Mouse (Mus musculus) thymus, adult 2 months (tissue): ENCODE results near the gene Olfr715b. TPM values are rescaled to one million over a fixed set of nuclear protein-coding genes. Genes with fewer than 3 reads are reported as not detected.
"Not testable (repeated sequence)": the region's sequence is repeated elsewhere in the genome, so short reads cannot be mapped to it uniquely, and the experiment has no call there.

ENCODE experiments used
- DNase-seq: peaks from one replicate; pipeline ENCODE4 v3.0.0; 2021
- H3K27ac ChIP-seq: fragments of 200-500 bp; 2 replicates; pipeline ENCODE4 v1.5.1; 2012; ENCODE audit warnings: low read length, control low read depth; ENCODE audit not compliant: control insufficient read depth, insufficient read depth
- H3K27me3 ChIP-seq: fragments of 200-500 bp; 2 replicates; pipeline ENCODE4 v1.6.1; 2012; ENCODE audit warnings: mild to moderate bottlenecking, low read length, moderate library complexity, mixed read lengths; ENCODE audit not compliant: control insufficient read depth, insufficient read depth
- H3K36me3 ChIP-seq: fragments of 200-500 bp; 2 replicates; pipeline ENCODE4 v1.6.1; 2012; ENCODE audit warnings: mild to moderate bottlenecking, low read length, moderate library complexity; ENCODE audit not compliant: control insufficient read depth, insufficient read depth
- H3K4me1 ChIP-seq: fragments of 200-500 bp; replicated peaks from 2 replicates; pipeline ENCODE4 v1.6.1; 2012; ENCODE audit warnings: low read length; ENCODE audit not compliant: control insufficient read depth, insufficient read depth
- H3K4me3 ChIP-seq: fragments of 200-500 bp; 2 replicates; pipeline ENCODE4 v1.5.1; 2012; ENCODE audit warnings: mild to moderate bottlenecking, low read length, control low read depth, moderate library complexity; ENCODE audit not compliant: control insufficient read depth, insufficient read depth
- CTCF ChIP-seq: fragments of 200-500 bp; IDR thresholded peaks from 2 replicates; pipeline ENCODE4 v1.5.1; 2012; ENCODE audit warnings: mild to moderate bottlenecking, control low read depth, low read length, moderate library complexity, borderline replicate concordance; ENCODE audit not compliant: control insufficient read depth, poor library complexity, insufficient read depth; ENCODE audit errors: extremely low read depth
- POLR2A ChIP-seq: fragments of 200-500 bp; IDR thresholded peaks from 2 replicates; pipeline ENCODE4 v1.6.1; 2012; ENCODE audit warnings: mild to moderate bottlenecking, low read length, control low read depth, moderate library complexity; ENCODE audit not compliant: control insufficient read depth, poor library complexity, insufficient read depth; ENCODE audit errors: extremely low read depth
- WGBS: fragments of 180-500 bp; shearing (Covaris S2); methylation state at CpG from one replicate; pipeline ENCODE4 v1.1.7; 2018; 5-methylcytosine and 5-hydroxymethylcytosine counted together
- polyA plus RNA-seq: library from polyadenylated mRNA; depleted of rRNA; stranded (reverse); fragments of >200 nt; gene quantifications from 2 replicates; pipeline ENCODE4 v1.2.3, GENCODE M21; 2012; rRNA removed

The Olfr715b gene
- not detected in 2 replicates for polyA plus RNA-seq

DNA sequence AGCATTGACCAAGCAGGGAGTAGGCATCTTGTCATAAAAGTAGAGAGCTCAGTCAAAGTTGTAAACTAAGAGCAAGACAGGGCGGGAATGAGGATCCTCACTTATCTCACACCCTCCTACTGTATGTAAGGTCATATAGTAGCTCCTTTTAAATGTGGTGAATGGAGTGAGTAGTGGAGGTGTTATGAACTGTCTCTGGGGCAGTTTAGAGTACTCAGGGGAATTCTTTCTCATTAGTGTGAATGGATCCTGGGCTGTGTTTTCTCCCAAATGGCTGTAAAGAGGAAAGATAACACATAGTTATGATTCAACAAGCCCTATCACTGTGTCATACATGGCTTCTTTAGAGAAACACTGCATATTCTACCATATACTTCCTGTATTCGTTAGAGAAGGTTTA, at the start of gene Olfr715b:
Gene Olfr715b (minus strand): TSS at position 101 of the 400 bp plus-strand sequence.
- H3K27me3 ChIP-seq, DNase-seq, H3K36me3 ChIP-seq, H3K4me3 ChIP-seq, H3K27ac ChIP-seq, H3K4me1 ChIP-seq: not testable (repeated sequence)
- WGBS: 94% methylated on average over 2 of the region's 2 CpGs

DNA sequence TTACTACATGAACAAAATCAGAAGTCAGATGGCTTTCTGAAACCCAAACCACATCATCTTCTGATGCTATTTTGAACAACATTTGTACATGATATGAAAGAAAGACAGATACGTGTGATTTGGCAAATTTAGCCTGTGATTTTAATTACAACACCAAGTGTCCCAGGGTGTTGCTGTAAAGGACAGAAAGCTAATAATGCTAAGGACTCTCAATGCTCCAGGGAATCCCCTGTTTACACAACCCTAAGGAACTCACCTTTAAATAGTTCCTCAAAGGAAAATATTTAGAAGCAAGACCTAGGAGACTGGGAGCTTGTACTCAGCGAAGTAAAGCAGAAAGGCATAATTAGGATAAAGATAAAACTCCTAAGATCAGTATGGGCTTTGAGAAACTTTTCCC, 27.9 kb upstream of the Olfr715b start, which contains the start of gene Olfr716:
Gene Olfr716 (plus strand): TSS at position 301 of the 400 bp plus-strand sequence.
- H3K36me3 ChIP-seq, H3K27ac ChIP-seq, DNase-seq, H3K4me3 ChIP-seq, H3K27me3 ChIP-seq, H3K4me1 ChIP-seq: not testable (repeated sequence)
- WGBS: 81% methylated on average over 2 of the region's 2 CpGs

DNA sequence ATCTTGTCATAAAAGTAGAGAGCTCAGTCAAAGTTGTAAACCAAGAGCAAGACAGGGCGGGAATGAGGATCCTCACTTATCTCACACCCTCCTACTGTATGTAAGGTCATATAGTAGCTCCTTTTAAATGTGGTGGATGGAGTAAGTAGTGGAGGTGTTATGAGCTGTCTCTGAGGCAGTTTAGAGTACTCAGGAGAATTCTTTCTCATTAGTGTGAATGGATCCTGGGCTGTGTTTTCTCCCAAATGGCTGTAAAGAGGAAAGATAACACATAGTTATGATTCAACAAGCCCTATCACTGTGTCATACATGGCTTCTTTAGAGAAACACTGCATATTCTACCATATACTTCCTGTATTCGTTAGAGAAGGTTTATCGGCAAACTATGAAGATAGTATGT, 20.8 kb upstream of the Olfr715b start, which contains the start of gene Olfr715:
Gene Olfr715 (minus strand): TSS at position 101 of the 400 bp plus-strand sequence.
- H3K27ac ChIP-seq, H3K4me1 ChIP-seq, H3K4me3 ChIP-seq, H3K27me3 ChIP-seq, DNase-seq, H3K36me3 ChIP-seq: not testable (repeated sequence)
- WGBS: 84% methylated on average over 3 of the region's 3 CpGs

DNA sequence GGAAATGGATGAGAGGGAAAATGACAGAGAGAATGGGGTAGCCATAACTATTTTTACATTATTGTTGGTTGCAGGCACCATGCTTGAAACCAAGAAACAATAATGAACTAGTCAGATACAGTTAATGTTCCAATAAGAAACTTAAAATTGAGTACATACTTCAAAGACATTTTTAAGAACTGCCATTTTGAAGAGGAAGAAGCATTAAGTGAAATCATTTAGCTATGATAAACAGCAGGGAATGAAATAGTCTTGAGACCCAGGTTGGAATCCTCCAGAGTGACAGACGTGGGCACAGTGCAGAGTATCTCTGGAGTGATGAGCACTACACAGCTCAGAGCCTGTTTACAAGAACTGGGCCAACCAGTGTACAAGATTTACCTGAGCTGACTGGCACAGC, 17.2 kb downstream of the Olfr715b start, which contains the start of gene Olfr17:
Gene Olfr17 (plus strand): TSS at position 301 of the 400 bp plus-strand sequence.
- no peaks in the 10 kb centered on the region for H3K36me3 ChIP-seq
- no peak within 1 kb of the TSS for H3K4me3 ChIP-seq
- no peak for TF ChIP-seq CTCF
- TF ChIP-seq POLR2A: no peak
- no peaks in the 10 kb centered on the region for H3K27me3 ChIP-seq
- H3K4me1 ChIP-seq: no peaks in the 10 kb centered on the region
- WGBS: 49% methylated on average over 1 of the region's 1 CpGs
- DNase-seq: no peak
- H3K27ac ChIP-seq: no peak within 1 kb of the TSS

DNA sequence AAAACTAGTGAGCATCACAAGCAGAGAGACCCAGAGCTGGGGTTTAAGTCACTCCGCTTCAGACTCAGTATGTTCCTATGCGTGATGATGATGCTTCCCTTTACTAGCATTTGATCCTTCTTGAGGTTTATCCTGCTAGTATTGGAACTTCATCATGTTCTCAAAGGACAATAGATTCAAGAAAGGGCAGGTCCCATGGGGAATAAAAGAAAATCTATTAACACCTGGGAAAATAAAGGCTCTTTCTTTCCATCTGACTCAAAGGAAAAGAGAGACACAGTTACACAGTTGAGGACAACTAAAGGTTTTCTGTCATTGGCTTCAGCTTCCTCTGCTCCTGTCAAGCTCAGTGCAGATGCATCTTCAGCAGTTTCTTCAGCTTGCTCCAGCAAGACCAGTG, 39.5 kb downstream of the Olfr715b start, which contains the start of gene Olfr714:
Gene Olfr714 (plus strand): TSS at position 301 of the 400 bp plus-strand sequence.
- 87% methylated on average over 2 of the region's 2 CpGs for WGBS

More for the DNA sequence above, 39.5 kb downstream of the Olfr715b start, which contains the start of gene Olfr714:
- Histone ChIP-seq H3K27ac (no peak within 1 kb of the TSS), H3K4me3 (no peak within 1 kb of the TSS), H3K36me3 (no peaks in the 10 kb centered on the region), H3K27me3 (no peaks in the 10 kb centered on the region), H3K4me1 (no peaks in the 10 kb centered on the region)
- DNase-seq: no peak
- TF ChIP-seq CTCF (no peak), POLR2A (no peak)

Other genes with a start within 250 kb of the Olfr715b start
- not detected in 2 replicates for gene Olfr704, start 247.2 kb downstream of the Olfr715b start, polyA plus RNA-seq
- gene Olfr705, start 233.5 kb downstream of the Olfr715b start, polyA plus RNA-seq: not detected in 2 replicates
- not detected in 2 replicates for gene Olfr706, start 222.2 kb downstream of the Olfr715b start, polyA plus RNA-seq
- gene Olfr707, start 209.1 kb downstream of the Olfr715b start, polyA plus RNA-seq: not detected in 2 replicates
- gene Olfr1532-ps1, start 202.4 kb downstream of the Olfr715b start, polyA plus RNA-seq: not detected in 2 replicates
- not detected in 2 replicates for gene Olfr709-ps1, start 178.2 kb downstream of the Olfr715b start, polyA plus RNA-seq
- gene Olfr710, start 162.1 kb downstream of the Olfr715b start, polyA plus RNA-seq: not detected in 2 replicates
- gene Olfr6, start 146.4 kb downstream of the Olfr715b start, polyA plus RNA-seq: not detected in 2 replicates
- gene Olfr711, start 134.9 kb downstream of the Olfr715b start, polyA plus RNA-seq: not detected in 2 replicates
- gene Olfr2, start 104.3 kb downstream of the Olfr715b start, polyA plus RNA-seq: not detected in 2 replicates
- gene Olfr713, start 79.2 kb downstream of the Olfr715b start, polyA plus RNA-seq: not detected in 2 replicates
- not detected in 2 replicates for gene Olfr714, start 39.4 kb downstream of the Olfr715b start, polyA plus RNA-seq
- gene Olfr17, start 17.1 kb downstream of the Olfr715b start, polyA plus RNA-seq: not detected in 2 replicates
- gene Olfr715, start 20.7 kb upstream of the Olfr715b start, polyA plus RNA-seq: not detected in 2 replicates
- gene Olfr716, start 28.0 kb upstream of the Olfr715b start, polyA plus RNA-seq: not detected in 2 replicates
- gene Nlrp14, start 56.6 kb upstream of the Olfr715b start, polyA plus RNA-seq: 0.09 TPM in 1 of 2 replicates, not detected in the other
- 0.07 TPM in 1 of 2 replicates, not detected in the other for gene Rbmxl2, start 99.1 kb upstream of the Olfr715b start, polyA plus RNA-seq